Mouse (Mus musculus) layer of hippocampus, adult 2 months (tissue): Measurements from ENCODE around the gene Slc2a9. TPM values are rescaled to one million over a fixed set of nuclear protein-coding genes. Genes with fewer than 3 reads are reported as not detected.
"Not testable (repeated sequence)": the region's sequence is repeated elsewhere in the genome, so short reads cannot be mapped to it uniquely, and the experiment has no call there.

ENCODE experiments used
- DNase-seq, 2 experiments: peaks; one replicate each; pipeline ENCODE4 v3.0.0; 2022; ENCODE audit warnings: low spot score in 2 of 2
- H3K27ac ChIP-seq: fragments of 200-600 bp; 2 replicates; pipeline ENCODE4 v1.8.1; 2022
- H3K4me3 ChIP-seq: fragments of 200-600 bp; 2 replicates; pipeline ENCODE4 v1.8.1; 2022; ENCODE audit warnings: mild to moderate bottlenecking
- CTCF ChIP-seq: fragments of 200-600 bp; conservative IDR thresholded peaks from 2 replicates; pipeline ENCODE4 v1.8.1; 2022; ENCODE audit warnings: antibody characterized with exemption, mild to moderate bottlenecking, moderate library complexity
- total RNA-seq, 2 experiments: library from RNA; stranded (reverse); gene quantifications; 2 replicates each; pipeline ENCODE4 v1.2.3; 2021

The Slc2a9 gene
- total RNA-seq, 2 experiments from 2014 or later, result 3.2 to 4.2 TPM

DNA sequence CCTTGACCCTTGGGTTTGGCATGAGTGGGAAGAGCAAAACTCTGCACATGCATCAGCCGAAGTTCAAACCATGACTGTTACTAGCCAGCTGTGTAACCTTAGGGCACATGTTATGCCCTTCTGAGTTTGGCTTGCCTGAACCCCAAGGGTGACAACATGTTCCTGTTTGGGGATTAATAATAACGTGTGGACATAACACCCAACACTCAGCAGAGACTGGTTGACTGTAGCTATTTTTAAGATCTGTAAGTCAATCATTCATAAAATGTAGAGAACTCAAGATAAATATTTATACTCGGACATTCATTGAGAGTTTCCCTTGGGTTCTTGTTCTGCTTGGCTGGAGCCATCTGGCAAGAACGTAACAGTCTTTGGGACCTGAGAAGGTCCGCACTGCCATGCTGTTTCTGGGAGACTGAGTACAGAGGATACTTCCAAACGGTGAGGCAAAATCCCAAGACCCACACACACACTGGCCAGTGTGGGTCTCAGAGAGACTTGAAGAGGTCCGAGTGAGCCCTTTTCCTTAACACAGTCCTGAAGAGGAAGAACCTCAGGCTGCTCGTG, 6.4 kb downstream of the Slc2a9 start:
- H3K4me3 ChIP-seq, result no peak overlapping the region
- DNase-seq, result no peak
- no peak for TF ChIP-seq CTCF
- H3K27ac ChIP-seq, result no peak overlapping the region

DNA sequence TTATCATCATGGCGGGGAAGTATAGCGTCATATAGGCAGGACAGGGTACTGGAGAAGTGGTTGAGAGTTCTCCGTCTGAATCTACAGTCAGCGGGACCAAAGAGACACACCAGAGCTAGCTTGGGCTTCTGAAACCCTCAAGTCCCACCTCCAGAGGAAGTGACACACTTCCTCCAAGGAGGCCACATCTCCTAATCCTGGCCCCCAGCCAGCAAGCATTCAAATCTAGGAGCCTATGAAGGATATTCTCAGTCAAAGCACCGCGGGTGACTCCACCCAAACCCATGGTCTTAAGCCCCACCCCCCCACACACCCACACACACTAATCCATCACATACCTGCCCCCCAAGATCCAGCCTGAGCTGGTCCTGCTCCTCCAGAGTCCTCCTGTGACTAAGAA, 9.1 kb downstream of the Slc2a9 start:
- no peak for DNase-seq
- Histone ChIP-seq H3K4me3 (no peak overlapping the region), H3K27ac (no peak overlapping the region)
- TF ChIP-seq CTCF, result no peak

DNA sequence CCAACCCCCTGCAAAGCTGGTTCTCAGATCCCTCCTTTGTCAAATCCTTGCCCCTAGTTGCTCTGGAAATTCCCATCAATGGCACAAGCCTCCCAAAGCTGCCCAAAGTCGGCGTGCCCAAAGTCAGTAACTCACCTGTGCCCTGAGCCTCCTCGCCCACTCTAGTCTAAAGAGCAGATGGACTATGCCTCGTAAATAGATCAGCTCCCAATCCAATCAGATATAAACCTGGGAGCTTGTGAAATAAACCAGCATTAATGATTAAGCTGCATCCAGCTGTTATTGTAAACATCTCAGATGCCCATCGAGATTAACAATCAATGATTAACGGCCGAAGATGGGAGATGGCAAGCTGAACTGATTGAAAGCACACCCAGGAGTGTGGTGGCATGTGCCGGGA, 11.2 kb downstream of the Slc2a9 start:
- Histone ChIP-seq H3K4me3 (no peak overlapping the region), H3K27ac (no peak overlapping the region)
- no peak for TF ChIP-seq CTCF
- DNase-seq, result no peak

DNA sequence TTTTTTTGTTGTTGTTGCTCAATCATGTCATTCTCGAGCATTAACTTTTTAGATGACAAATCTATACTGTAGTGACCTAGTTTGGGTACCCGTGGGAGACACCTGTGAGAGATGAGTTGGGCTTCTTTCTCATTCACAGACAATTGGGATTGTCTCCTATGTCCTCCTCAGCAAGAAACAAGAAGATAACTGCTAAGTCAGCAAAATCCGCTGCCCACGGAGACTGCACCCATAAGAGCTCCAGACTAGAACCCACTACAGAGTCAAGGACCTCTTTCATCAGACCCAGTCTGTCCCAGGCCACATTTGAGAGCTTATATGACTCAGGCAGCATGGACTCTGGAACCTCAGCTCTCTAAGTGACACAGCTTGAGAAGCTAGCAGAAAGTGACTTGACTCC, 13.2 kb downstream of the Slc2a9 start:
- H3K4me3 ChIP-seq, result no peak overlapping the region
- no peak for DNase-seq
- TF ChIP-seq CTCF, result no peak
- no peak overlapping the region for H3K27ac ChIP-seq

DNA sequence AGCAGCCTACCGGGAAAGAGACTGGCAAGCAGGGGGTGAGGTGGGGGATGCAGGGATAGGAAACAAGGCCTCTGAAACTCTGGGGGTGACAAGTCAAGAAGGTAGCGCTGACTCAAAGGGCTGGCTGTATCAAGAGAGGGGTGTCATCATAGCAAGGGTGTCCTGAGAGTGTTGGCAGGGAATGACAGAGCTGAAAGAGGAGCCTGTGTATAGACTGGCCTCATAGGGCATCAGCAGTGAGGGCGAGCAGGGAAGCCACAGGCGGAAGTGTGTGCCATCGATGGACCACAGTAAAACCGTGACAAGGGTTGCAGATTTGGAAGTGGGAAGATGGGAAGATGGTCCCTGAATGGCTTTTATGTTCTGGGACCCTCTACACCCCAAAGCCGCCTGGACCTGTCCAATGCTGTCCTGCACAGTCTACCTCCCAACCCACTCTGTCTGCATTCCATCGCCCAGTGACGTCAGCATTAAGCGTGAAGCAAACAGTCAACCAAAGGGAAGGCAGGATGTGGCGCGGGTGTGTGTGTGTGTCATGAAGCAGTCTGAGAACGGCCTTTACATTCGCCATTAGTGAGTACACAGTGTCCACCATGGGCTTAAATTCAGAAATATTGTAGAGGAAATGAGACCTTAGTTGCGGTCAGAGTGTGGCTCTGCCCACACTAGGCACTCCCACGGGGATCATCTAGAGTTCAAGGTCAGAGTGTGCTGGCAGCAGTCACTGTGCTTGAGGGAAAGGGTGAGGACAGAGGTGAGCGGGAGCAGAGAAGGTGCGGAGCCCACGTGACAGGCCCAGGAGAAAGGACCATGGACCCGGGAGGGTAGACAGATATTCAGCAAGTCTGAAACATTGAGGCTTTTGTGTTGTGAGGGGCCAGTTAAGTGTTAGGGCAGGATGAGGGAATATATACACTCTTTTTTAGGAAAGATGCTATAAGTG, 14.0 kb downstream of the Slc2a9 start:
- no peak overlapping the region for H3K4me3 ChIP-seq
- TF ChIP-seq CTCF, result no peak
- DNase-seq, result no peak
- no peak overlapping the region for H3K27ac ChIP-seq

DNA sequence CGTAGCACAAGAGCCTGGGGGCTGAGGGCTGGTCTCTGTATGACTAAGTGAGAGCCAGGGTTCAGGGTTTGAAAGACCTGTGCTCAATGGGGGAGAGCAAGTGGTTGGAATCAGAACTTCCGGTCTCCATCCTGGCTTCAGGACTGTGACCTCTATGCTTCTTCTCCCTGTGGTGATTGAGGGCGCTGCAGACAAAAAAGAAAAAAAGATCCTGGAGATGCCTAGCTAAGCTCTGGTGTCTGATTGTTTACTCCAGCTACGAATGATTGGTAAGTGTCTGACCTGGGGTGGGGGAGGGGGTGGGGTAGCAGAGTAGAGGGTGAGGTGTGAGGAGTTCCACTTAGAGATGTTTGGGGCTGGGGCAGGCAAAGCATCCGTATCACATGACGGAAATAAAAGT, 14.9 kb downstream of the Slc2a9 start:
- TF ChIP-seq CTCF, result 0 out of 2 replicates have a peak, but pooled peaks have one; percentile 11
- no peak for DNase-seq
- H3K4me3 ChIP-seq, result no peak overlapping the region
- H3K27ac ChIP-seq, result no peak overlapping the region

DNA sequence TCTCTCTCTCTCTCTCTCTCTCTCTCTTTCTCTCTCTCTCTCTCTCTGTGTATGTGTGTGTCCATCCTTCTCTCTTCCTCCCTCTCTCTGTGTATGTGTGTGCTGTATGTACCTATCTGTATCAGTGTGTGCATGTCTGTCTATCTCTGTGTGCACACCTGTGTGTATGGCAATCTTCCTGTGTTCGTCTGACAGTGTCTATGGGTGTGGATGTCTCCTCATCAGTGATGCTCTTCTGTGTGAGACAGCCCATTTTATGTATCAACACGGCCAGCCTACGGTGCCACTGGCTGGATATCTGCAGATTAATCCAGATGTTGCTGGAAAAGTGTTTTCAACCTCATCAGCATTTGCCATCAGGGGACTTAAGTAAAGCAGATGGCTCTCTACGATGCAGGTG, 15.7 kb downstream of the Slc2a9 start:
- Histone ChIP-seq H3K27ac (no peak overlapping the region), H3K4me3 (no peak overlapping the region)
- TF ChIP-seq CTCF, result no peak
- no peak for DNase-seq

DNA sequence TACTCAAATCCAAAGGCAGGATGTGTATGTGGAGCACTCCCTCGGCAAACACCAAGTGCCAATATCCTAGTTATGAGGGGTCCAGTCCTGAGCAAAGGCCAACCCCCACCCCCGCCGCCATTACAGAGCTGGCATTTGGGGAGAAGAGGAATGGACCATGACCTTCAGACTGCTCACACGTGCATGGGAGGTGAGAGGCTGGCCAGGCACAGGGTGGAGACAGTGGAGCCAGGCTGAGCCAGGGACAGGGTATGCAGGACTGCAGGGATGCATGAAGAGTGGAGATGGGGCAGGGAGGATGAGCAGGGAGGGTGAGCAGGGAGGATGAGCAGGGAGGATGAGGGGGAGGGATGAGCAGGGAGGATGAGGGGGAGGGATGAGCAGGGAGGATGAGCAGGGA, 17.0 kb downstream of the Slc2a9 start:
- no peak overlapping the region for H3K27ac ChIP-seq
- no peak for TF ChIP-seq CTCF
- DNase-seq, result no peak
- no peak overlapping the region for H3K4me3 ChIP-seq

DNA sequence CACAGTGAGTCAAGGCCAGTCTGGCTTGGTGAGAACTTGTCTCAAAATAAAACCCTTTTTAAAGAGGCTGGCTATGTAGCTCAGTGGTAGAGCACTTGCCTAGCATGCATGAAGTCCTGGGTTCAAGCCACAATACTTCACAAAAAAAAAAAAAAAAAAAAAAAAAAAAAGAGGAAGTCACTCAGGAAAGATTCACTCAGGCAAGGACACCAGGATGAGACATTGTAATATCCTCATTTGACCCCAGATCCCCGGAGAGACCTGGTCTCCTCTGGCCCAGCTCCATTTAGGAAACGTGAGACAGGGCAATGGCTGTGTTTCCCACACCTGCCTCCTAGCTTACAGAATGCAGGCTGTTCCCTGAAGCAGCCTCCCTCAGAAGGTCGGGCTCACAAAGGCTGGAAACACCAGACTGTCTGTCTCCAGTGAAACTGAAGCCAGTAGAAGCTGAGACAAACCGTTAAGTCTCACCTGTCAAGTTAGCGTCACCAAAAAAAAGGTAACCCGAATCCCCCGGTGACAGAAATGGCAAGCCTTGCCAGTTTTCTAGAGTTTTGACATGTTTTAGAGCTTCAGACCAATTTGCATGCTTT, 19.3 kb downstream of the Slc2a9 start:
- H3K27ac ChIP-seq, result no peak overlapping the region
- no peak overlapping the region for H3K4me3 ChIP-seq
- no peak for TF ChIP-seq CTCF
- no peak for DNase-seq

DNA sequence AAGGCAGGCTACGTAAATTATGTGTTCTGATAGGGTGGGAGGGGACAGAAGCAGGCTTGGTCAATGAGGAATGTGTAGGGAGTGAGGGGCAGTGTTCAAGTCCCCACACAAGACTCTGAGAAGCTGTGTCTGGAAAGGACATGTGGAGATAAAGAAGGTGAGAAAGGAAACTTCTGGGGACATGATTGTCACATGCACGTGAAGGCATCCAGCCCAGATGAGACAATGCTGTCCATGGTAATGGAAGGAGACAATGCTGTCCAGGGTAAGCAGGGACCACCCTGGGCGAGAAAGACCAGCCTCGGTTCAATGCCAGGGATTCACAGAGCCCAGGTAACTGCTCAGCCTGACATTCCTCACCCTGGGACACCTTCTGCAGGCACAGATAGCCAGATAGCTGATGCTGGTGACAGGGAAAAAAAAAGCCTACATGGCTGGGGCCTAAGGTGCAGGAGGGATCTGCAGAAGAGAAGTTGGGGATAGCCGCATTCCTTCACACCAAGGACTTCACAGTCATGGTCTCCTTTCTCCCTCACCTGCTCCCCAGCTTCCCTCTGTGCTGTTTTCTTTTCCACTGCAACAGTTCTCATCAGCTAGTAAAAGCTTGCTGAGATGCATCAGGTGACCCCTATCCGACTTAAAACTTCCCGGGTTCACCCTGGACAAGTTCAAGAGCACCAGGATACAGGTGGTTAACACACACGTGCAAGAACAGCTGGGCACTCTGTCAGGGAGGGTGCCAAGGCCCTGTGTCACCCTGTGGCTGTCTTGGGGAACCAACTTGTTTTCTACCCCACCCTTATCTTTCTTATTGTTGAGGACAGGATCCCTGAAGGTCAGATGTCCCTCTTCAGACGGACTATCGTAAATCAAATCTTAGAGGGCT, 21.9 kb downstream of the Slc2a9 start:
- DNase-seq, result no peak
- no peak for TF ChIP-seq CTCF
- Histone ChIP-seq H3K27ac (no peak overlapping the region), H3K4me3 (no peak overlapping the region)

DNA sequence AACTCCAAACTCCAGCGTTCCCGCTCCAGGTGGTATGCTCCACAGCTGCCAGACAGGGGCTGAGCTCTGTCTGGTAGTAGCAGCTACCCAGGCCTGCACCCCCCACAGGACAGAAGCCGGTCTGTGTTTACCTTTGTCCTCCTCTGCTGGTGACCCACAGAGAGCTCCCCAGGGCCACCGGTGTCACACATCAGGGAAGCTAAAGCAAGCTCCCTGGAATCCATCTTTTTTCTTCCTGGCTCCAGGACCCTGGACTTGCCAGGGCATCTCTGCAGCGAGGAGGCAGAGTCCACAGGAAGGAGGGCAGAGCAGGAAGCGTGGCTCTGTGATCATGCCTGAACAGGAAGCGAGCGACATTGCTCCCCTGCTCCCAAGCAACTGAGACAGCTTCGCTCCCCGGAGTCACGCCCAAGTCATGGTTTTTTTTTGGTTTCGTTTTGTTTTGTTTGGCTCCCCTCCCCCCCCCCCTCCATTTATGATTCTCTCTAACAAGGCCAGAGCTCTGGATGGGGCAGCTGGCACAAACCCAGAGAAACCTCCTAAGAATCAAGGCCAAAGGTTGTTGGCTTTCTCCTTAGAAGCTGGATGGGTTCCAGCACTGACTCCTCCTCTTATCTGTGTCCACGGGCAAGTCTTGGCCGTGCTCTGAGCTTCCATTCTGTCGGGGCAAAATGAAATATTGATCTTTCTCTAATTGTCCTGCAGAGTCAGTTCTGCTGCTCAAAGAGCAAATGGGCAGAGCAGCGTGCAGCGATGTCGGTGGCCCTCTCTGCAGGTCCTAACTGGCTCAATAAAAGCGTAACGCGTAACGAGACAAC, 22.8 kb downstream of the Slc2a9 start:
- peak overlapping the region; percentile 86 for H3K27ac ChIP-seq
- H3K4me3 ChIP-seq, result peak overlapping the region; percentile 52
- TF ChIP-seq CTCF, result no peak
- DNase-seq, result no peak

DNA sequence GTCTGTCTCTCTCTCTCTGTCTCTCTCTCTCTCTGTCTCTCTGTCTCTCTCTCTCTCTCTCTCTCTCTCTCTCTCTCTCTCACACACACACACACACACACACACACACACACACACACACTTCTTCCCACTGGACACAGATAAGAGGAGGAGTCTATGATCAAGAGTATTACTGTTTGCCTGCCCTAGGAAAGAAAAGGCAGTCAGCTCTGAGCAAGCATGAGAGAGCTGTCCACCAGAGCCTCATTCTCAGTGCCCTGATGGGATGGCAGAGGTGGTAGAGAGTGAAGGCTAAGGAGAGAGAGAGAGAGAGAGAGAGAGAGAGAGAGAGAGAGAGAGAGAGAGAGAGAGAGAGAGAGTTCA, 23.4 kb downstream of the Slc2a9 start:
- peak overlapping the region; percentile 52; the same call in 1 of the 2 replicates for H3K4me3 ChIP-seq
- H3K27ac ChIP-seq, result peak overlapping the region; percentile 86

More for the DNA sequence above, 23.4 kb downstream of the Slc2a9 start:
- DNase-seq, result not testable (repeated sequence)
